1 mouse cellular context compared by ENCODE assay signal in the genomic region with DNA sequence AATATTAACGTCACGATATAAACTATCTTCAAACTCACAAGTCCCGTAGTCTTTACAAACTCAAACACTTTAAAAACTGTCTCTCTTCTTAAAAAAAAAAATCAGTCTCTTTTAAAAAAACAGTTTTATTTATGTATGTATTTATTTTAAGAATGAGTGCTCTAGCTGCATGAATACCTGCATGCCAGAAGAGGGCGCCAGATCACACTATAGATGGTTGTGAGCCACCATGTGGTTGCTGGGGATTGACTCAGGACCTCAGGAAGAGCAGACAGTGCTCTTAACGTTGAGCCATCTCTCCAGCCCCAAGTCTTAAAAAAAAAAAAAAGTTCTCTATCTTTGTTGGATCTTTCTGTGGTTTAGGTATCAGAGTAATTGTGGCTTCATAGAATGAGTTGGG.
TF ChIP-seq lines count a peak whose summit lies in the region.

No protein-coding gene starts in this region.

TF ChIP-seq in MEL, 35 proteins besides CTCF, POLR2A, EP300 and RAD21:
- 0 out of 2 replicates have a peak, but pooled peaks have one; percentile 47 for TF ChIP-seq MYC (IDR thresholded peaks at IDR 0.05; ENCODE audit: low read depth, low read length)
- TF ChIP-seq BHLHE40 (IDR thresholded peaks at IDR 0.05; ENCODE audit: borderline replicate concordance, low read depth, low read length) = no peak
- TF ChIP-seq CHD2 (IDR thresholded peaks at IDR 0.05; ENCODE audit: low read length) = no peak
- TF ChIP-seq CHD1 (IDR thresholded peaks at IDR 0.05; ENCODE audit: low read depth, low read length) = no peak
- TF ChIP-seq GATA1 (IDR thresholded peaks at IDR 0.05; ENCODE audit: low read depth, low read length) = no peak
- no peak for TF ChIP-seq MYB (IDR thresholded peaks at IDR 0.05; ENCODE audit: low read depth, low read length)
- TF ChIP-seq ZMIZ1 (IDR thresholded peaks at IDR 0.05; ENCODE audit: low read depth, low read length) = no peak
- TF ChIP-seq SMC3 (IDR thresholded peaks at IDR 0.05; ENCODE audit: low read depth, low read length) = peak; percentile 44
- no peak for TF ChIP-seq TCF12 (IDR thresholded peaks at IDR 0.05; ENCODE audit: low read depth, low read length)
- TF ChIP-seq NELFE (IDR thresholded peaks at IDR 0.05; ENCODE audit: low read depth, low read length) = no peak
- TF ChIP-seq SIN3A (IDR thresholded peaks at IDR 0.05; ENCODE audit: low read length) = no peak
- TF ChIP-seq POLR2AphosphoS5 (IDR thresholded peaks at IDR 0.05; ENCODE audit: borderline replicate concordance, low read depth, low read length) = no peak
- TF ChIP-seq ELF1 (IDR thresholded peaks at IDR 0.05; ENCODE audit: low read depth, low read length) = no peak
- TF ChIP-seq MAZ (IDR thresholded peaks at IDR 0.05; ENCODE audit: low read depth, low read length) = no peak
